Mouse (Mus musculus) neural tube, embryonic 13.5 days (tissue): Measurements from ENCODE around the gene Rangap1. TPM values are rescaled to one million over a fixed set of nuclear protein-coding genes. Genes with fewer than 3 reads are reported as not detected.
"Not testable (repeated sequence)": the region's sequence is repeated elsewhere in the genome, so short reads cannot be mapped to it uniquely, and the experiment has no call there.

Source experiments
- ATAC-seq: fragments of 200-750 bp; cut with Nextera tagmentation; 2 replicates; pipeline ENCODE4 v1.8.0; 2017; ENCODE audit warnings: low read depth, mild to moderate bottlenecking, moderate TSS enrichment, moderate library complexity
- H3K27ac ChIP-seq: fragments of 300-500 bp; sonication (generic); replicated peaks from 2 replicates; pipeline ENCODE4 v1.5.1; 2015; ENCODE audit warnings: moderate library complexity, mild to moderate bottlenecking, inconsistent platforms
- H3K27me3 ChIP-seq: fragments of 300-500 bp; sonication (generic); 2 replicates; pipeline ENCODE4 v1.6.1; 2015; ENCODE audit warnings: mild to moderate bottlenecking, inconsistent platforms
- H3K36me3 ChIP-seq: fragments of 300-500 bp; sonication (generic); 2 replicates; pipeline ENCODE4 v1.6.1; 2015; ENCODE audit warnings: mild to moderate bottlenecking, inconsistent platforms
- H3K4me1 ChIP-seq: fragments of 300-500 bp; sonication (generic); replicated peaks from 2 replicates; pipeline ENCODE4 v1.6.1; 2015; ENCODE audit warnings: inconsistent platforms
- H3K4me2 ChIP-seq: fragments of 300-500 bp; sonication (generic); 2 replicates; pipeline ENCODE4 v1.6.1; 2015; ENCODE audit warnings: inconsistent platforms, mild to moderate bottlenecking, moderate library complexity
- H3K4me3 ChIP-seq: fragments of 300-500 bp; sonication (generic); 2 replicates; pipeline ENCODE4 v1.5.1; 2015; ENCODE audit warnings: mild to moderate bottlenecking, inconsistent platforms
- H3K9ac ChIP-seq: fragments of 300-500 bp; sonication (generic); 2 replicates; pipeline ENCODE4 v1.6.1; 2015; ENCODE audit warnings: moderate library complexity, mild to moderate bottlenecking, inconsistent platforms
- H3K9me3 ChIP-seq: fragments of 300-500 bp; sonication (generic); 2 replicates; pipeline ENCODE4 v1.6.1; 2016; ENCODE audit warnings: inconsistent platforms
- WGBS: fragments of 180-500 bp; shearing (Covaris S2); methylation state at CpG from one replicate; pipeline ENCODE4 v1.1.7; 2015; 5-methylcytosine and 5-hydroxymethylcytosine counted together
- polyA plus RNA-seq: library from polyadenylated mRNA; unstranded; fragments of >200 nt; fragmentation: Nextera tagmentation; extraction: Ambion mirVana; gene quantifications from 2 replicates; pipeline ENCODE4 v1.2.1, GENCODE M21; 2015

Rangap1 gene
- polyA plus RNA-seq, 1 experiment from 2014 or later: 115 TPM

GRCm38 (mm10) chr15:81703094-81703489 is 42.2 kb downstream of the Rangap1 start:
- no peak overlapping the region for H3K4me3 ChIP-seq
- no peaks in the 10 kb centered on the region for H3K27me3 ChIP-seq
- H3K9ac ChIP-seq: no peak overlapping the region
- H3K4me2 ChIP-seq: no peak overlapping the region
- H3K36me3 ChIP-seq: peaks cover 61% of the 10 kb centered on the region
- no peaks in the 10 kb centered on the region for H3K4me1 ChIP-seq
- no peaks in the 10 kb centered on the region for H3K9me3 ChIP-seq
- no peak overlapping the region for H3K27ac ChIP-seq
- 84% methylated on average over 3 of the region's 3 CpGs for WGBS
- ATAC-seq: no peak

DNA sequence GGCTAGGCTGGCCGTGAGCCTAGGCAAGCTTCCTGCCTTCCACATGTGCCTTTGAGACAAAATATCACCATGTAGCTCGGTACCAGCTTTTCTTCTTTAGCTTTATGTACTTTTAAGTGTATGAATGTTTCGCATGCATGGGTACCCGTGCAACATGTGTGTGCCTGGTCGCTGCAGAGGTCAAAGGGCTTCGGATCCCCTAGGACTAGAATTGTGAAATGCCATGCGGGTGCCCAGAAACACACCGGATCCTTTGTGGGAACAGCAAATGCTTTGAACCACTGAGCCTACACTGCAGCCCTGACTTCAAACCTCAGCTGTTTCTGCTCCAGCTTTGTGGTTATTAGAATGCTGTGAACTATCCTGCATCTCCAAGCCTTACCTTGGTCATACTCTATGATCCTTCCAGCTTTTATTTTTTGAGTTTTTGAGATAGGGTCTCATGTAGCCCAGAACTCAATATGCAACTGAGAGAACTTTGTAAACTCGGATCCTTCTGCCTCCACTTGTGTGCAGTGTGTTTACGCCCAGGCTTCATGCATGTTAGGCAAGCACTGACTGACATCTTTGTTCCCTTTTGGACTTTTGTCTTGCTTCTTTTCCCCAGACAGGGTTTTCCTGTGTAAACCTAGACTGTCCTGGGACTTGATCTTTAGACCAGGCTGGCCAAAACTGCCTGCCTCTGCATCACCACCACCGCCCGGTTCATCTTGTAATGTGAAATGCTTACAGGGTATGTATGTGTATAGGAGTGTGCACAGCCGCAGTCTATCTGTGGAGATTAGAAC is 42.8 kb downstream of the Rangap1 start:
- Histone ChIP-seq H3K27ac (no peak overlapping the region), H3K9me3 (no peaks in the 10 kb centered on the region), H3K27me3 (no peaks in the 10 kb centered on the region), H3K36me3 (peaks cover 55% of the 10 kb centered on the region), H3K9ac (no peak overlapping the region), H3K4me2 (no peak overlapping the region), H3K4me3 (no peak overlapping the region), H3K4me1 (no peaks in the 10 kb centered on the region)
- WGBS: 82% methylated on average over 13 of the region's 13 CpGs
- ATAC-seq: no peak

- H3K4me2 ChIP-seq, ATAC-seq, H3K4me1 ChIP-seq, H3K9me3 ChIP-seq, H3K27me3 ChIP-seq, H3K27ac ChIP-seq, H3K4me3 ChIP-seq, H3K9ac ChIP-seq: not testable (repeated sequence)
- peaks cover 45% of the 10 kb centered on the region for H3K36me3 ChIP-seq
- 81% methylated on average over 4 of the region's 4 CpGs for WGBS
These were observed 44.0 kb downstream of the Rangap1 start for GRCm38 (mm10) chr15:81701350-81701749.

DNA sequence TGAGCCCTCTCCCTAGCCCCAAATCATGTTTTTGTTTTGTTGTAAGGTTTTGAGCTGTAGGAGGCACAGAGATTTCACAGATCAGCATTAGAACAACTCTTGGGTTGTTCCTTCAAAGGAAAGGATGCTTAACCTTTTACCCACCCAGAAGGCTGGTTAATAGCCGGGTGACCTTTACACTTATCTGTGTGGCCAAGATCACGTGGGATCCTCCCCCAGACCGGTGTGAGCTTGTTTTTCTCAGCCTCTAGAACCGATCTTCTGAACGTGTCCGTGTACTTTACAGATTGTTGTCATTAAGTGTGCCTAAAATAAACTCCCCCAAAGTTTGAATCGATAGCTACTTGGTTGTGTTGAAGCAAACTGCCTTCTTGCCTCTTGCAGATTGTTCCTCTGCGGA is 44.7 kb downstream of the Rangap1 start:
- Histone ChIP-seq H3K9me3 (no peaks in the 10 kb centered on the region), H3K36me3 (peaks cover 37% of the 10 kb centered on the region), H3K27me3 (peaks cover 16% of the 10 kb centered on the region), H3K9ac (no peak overlapping the region), H3K27ac (no peak overlapping the region), H3K4me1 (no peaks in the 10 kb centered on the region; the same call in 1 of the 2 replicates), H3K4me2 (no peak overlapping the region), H3K4me3 (no peak overlapping the region)
- 86% methylated on average over 8 of the region's 8 CpGs for WGBS
- ATAC-seq: no peak

DNA sequence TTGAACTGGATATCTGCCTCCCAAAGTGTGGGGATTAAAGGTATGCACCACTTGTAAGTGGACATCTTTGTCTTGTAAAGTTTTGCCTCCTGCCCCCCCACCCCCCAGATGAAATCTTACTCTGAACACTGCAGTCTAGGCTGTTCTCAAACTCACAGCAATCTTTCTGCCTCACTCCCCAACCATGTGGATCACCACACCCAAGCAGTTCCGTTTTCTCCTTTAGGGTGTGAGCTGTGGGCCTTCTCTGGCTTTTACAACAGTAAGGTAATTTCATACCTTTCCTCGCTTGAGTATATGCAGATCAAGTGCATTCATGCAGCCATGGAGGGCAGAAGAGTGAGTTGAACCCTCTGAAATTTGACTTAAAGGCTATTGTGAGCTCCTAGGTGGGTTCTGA is 45.2 kb downstream of the Rangap1 start:
- 60% methylated on average over 2 of the region's 2 CpGs for WGBS
- H3K4me1 ChIP-seq: no peaks in the 10 kb centered on the region; the same call in 1 of the 2 replicates
- no peaks in the 10 kb centered on the region for H3K9me3 ChIP-seq
- no peak overlapping the region for H3K4me3 ChIP-seq
- peaks cover 20% of the 10 kb centered on the region for H3K27me3 ChIP-seq
- no peak for ATAC-seq
- H3K9ac ChIP-seq: no peak overlapping the region
- H3K27ac ChIP-seq: no peak overlapping the region
- peaks cover 33% of the 10 kb centered on the region for H3K36me3 ChIP-seq
- no peak overlapping the region for H3K4me2 ChIP-seq

DNA sequence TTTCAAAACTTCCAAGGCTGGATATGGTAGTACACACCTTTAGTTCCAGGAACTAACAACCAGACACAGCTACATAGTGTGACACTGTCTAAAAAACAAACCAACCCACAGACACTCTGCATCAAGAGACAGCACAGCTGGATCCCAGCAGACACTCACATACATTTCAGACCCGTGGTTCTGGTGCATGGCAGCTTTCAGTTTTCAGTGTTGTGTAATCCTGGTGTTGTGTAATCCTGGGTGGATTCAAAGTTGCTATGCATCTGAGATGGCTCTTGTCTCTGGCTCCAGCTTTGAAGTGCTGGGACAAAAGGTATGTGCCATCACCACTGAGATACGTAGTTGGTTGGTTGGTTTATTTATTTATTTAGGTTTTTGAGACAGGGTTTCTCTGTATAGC is 46.8 kb downstream of the Rangap1 start:
- peaks cover 17% of the 10 kb centered on the region for H3K36me3 ChIP-seq
- 72% methylated on average over 2 of the region's 2 CpGs for WGBS
- ATAC-seq: no peak

DNA sequence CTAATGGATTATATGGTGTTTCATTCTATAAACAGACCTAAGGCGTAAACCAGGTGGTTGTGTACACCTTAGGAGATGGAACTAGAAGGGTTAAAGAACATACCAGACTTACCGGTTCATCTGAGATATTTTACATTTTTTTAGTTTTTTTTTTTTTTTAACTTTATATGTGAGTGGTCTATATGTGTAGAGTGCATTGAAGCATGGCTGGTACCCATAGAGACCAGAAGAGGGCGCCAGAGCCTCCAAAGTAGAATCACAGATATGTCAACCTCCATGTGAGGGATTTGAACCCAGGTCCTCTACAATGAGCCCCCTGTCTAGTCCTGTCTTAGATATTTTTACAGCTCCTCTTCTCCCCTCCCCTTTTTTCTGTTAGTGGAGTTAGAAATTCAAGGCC is 47.5 kb downstream of the Rangap1 start:
- H3K27ac ChIP-seq: no peak overlapping the region
- no peaks in the 10 kb centered on the region for H3K9me3 ChIP-seq
- H3K4me2 ChIP-seq: no peak overlapping the region
- H3K9ac ChIP-seq: no peak overlapping the region
- H3K36me3 ChIP-seq: peaks cover 10% of the 10 kb centered on the region
- peaks cover 42% of the 10 kb centered on the region for H3K27me3 ChIP-seq
- WGBS: 55% methylated on average over 3 of the region's 3 CpGs
- no peak overlapping the region for H3K4me3 ChIP-seq
- H3K4me1 ChIP-seq: peaks cover 23% of the 10 kb centered on the region
- ATAC-seq: no peak

More for the DNA sequence above, 46.8 kb downstream of the Rangap1 start:
- Histone ChIP-seq H3K4me3 (no peak overlapping the region), H3K27ac (no peak overlapping the region), H3K4me1 (peaks cover 16% of the 10 kb centered on the region), H3K4me2 (no peak overlapping the region), H3K27me3 (peaks cover 35% of the 10 kb centered on the region), H3K9ac (no peak overlapping the region), H3K9me3 (no peaks in the 10 kb centered on the region)

DNA sequence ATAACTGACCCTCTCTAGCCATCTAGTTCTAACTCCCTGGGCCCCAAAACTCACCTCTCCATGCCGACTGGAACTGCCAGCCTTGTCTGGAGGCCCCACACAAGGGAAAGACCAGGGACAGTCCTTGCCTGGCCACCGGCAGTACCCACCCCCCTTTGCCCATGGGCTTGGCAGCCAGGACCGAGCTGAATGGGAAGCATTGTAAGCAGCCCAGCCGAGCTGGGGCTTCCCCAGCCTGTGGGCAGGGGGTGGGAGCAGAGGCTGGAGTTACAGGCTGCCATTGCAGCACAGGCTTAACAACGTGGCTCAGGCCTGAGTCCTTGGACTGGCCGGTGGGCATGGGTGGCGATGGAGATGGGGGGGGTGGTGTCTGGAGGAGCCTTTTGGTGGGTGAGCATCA is 48.2 kb downstream of the Rangap1 start, which contains the start of gene Chadl:
Gene Chadl, minus strand, starts transcription at position 113 of the 400 bp plus-strand sequence.
- 53% methylated on average over 7 of the region's 7 CpGs for WGBS
- peaks cover 48% of the 10 kb centered on the region for H3K27me3 ChIP-seq
- H3K36me3 ChIP-seq: peaks cover 3% of the 10 kb centered on the region; the same call in 1 of the 2 replicates
- peak; percentile 32; the same call in 1 of the 2 replicates for ATAC-seq
- H3K27ac ChIP-seq: no peak within 1 kb of the TSS
- peak within 1 kb of the TSS; percentile 29 for H3K4me2 ChIP-seq
- H3K4me3 ChIP-seq: no peak within 1 kb of the TSS
- no peak within 1 kb of the TSS for H3K9ac ChIP-seq
- peaks cover 25% of the 10 kb centered on the region for H3K4me1 ChIP-seq
- no peaks in the 10 kb centered on the region for H3K9me3 ChIP-seq

DNA sequence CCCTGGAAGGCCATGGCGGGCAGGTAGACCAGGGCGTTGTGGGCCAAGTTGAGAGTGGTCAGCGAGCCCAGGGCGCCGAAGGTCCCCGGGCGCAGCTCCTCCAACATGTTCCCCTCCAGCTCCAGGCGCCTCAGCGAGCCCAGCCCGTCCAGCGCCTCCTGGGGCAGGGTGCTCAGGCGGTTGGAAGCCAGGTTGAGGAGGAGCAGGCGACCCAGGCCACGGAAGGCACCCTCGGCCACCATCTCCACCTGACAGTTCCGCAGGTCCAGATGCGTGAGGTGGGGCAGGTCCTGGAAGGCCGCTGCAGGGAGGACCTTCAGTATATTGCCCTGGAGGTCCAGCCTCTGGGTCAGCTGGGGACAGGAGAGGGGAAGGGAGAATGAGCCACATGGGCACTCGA is 50.4 kb downstream of the Rangap1 start:
- Histone ChIP-seq H3K4me1 (peaks cover 25% of the 10 kb centered on the region), H3K27ac (no peak overlapping the region), H3K9me3 (no peaks in the 10 kb centered on the region), H3K4me2 (peak overlapping the region; percentile 85), H3K27me3 (peaks cover 57% of the 10 kb centered on the region), H3K4me3 (peak overlapping the region; percentile 53), H3K36me3 (no peaks in the 10 kb centered on the region), H3K9ac (peak overlapping the region; percentile 79)
- 23% methylated on average over 19 of the region's 19 CpGs for WGBS
- ATAC-seq: 0 out of 2 replicates have a peak, but pooled peaks have one; percentile 0

- peak overlapping the region; percentile 53 for H3K4me3 ChIP-seq
- ATAC-seq: peak; percentile 84
- H3K4me2 ChIP-seq: peak overlapping the region; percentile 85
- H3K27ac ChIP-seq: 0 out of 2 replicates have a peak overlapping the region, but pooled peaks have one; percentile 9
- peaks cover 57% of the 10 kb centered on the region for H3K27me3 ChIP-seq
- peaks cover 25% of the 10 kb centered on the region for H3K4me1 ChIP-seq
- H3K9ac ChIP-seq: peak overlapping the region; percentile 79
- no peaks in the 10 kb centered on the region for H3K36me3 ChIP-seq
- under 1% methylated on average over 103 of the region's 107 CpGs for WGBS
- H3K9me3 ChIP-seq: no peaks in the 10 kb centered on the region
These were observed 51.1 kb downstream of the Rangap1 start for GRCm38 (mm10) chr15:81693967-81694881.

DNA sequence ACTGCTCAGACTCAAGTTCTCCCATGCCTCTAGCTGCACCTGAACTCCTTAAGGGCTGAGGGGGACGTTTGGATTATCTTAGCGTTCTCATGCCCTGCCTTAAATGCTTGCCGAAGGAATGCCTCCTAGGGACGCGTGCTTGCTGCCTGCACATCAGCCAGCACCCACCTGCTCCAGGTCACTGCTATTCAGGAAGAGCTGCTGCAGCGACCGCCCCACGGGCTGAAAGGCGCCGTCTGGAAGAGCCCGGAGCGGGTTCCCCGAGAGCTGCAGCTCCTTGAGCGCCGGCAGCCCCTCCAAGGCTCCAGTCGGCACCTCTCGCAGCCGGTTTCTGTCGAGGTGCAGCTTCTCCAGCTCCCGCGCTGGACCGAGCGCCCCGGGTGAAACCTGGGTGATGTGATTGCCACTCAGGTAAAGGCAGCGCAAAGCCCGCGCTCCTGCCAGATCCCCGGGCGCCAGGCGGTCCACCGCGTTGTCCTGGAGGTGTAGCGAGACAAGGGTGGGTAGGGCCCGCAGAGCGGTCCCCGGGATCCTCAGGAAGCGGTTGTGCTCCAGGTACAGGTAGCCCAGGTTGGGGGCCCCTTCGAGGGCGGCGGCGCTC is 51.9 kb downstream of the Rangap1 start:
- peaks cover 57% of the 10 kb centered on the region for H3K27me3 ChIP-seq
- no peaks in the 10 kb centered on the region for H3K9me3 ChIP-seq
- H3K9ac ChIP-seq: peak overlapping the region; percentile 79
- peaks cover 3% of the 10 kb centered on the region; the same call in 1 of the 2 replicates for H3K36me3 ChIP-seq
- ATAC-seq: peak; percentile 7; the same call in 1 of the 2 replicates
- H3K4me1 ChIP-seq: peaks cover 25% of the 10 kb centered on the region
- WGBS: 5% methylated on average over 41 of the region's 41 CpGs
- no peak overlapping the region for H3K27ac ChIP-seq
- peak overlapping the region; percentile 53 for H3K4me3 ChIP-seq
- H3K4me2 ChIP-seq: peak overlapping the region; percentile 85
